Mouse (Mus musculus) frontal cortex, postnatal 36 days (tissue): ENCODE measurements around the gene Lypd4.
"Not testable (repeated sequence)": the region's sequence is repeated elsewhere in the genome, so short reads cannot be mapped to it uniquely, and the experiment has no call there.

ENCODE experiments used
- DNase-seq, 2 experiments: peaks; one replicate each; pipeline ENCODE4 v3.0.0; 2022; ENCODE audit warnings: low spot score in 2 of 2

Lypd4 gene

DNA sequence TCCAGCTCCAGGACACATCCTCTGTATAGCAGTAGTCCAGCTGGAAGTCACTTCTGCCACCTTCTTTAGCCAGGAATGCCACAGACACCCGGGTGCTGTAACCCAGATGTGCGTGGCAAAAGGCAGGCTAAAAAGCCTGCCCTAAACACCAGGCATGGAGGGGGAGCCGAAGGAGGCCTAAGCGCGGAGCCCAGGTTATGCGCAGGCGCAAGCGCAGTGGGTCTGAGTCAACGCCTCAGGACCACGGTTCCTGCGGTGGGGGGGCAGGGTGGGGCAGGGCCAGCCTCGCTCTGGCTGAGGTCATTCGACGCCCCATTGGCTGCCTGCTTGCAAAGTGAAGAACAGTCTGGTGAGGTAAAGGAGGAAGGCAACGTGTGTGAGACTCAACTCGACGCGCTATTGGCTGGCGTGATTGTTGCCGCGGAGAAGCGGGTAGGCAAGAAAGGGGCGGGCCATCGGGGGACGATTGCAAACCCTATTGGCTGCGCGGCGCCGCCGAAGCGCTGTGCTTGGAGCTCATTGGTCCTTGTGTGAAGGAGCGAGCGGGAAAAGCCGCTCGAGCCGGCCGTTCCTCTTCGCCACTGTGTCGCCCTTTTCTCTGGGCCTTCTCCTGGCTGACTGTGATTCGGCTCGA, at the start of gene Lypd4, which contains the start of gene Dmrtc2:
TSS of gene Lypd4 (minus strand) at position 410 of the 634 bp plus-strand sequence.
TSS of gene Dmrtc2 (plus strand) at position 526 of the 634 bp plus-strand sequence.
- no peak for DNase-seq

DNA sequence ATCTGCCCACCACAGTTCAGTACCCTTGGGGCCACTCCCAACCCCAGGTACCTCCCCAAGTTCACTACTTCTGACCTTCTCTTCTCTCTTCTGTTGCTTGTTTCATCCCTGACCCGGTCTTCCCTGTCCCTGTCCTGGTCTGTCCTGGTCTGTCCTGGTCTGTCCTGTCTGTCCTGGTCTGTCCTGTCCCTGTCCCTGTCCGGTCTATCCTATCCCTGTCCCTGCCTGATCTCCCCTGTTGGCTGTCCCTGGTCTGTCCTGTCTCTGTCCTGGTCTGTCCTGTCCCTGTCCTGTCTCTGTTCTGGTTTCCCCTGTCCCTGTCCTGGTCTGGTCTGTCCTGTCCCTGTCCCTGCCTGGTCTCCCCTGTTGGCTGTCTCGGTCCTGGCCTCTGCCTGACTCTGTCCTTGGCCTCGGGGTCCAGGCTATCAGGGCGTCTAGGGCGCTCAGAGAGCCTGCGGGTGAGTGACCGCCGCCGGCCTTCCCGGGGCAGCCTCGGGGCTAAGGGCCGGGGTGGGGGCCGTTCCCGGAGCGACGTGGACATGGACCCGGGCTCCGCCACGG, 49.1 kb upstream of the Lypd4 start:
- no peak for DNase-seq

DNA sequence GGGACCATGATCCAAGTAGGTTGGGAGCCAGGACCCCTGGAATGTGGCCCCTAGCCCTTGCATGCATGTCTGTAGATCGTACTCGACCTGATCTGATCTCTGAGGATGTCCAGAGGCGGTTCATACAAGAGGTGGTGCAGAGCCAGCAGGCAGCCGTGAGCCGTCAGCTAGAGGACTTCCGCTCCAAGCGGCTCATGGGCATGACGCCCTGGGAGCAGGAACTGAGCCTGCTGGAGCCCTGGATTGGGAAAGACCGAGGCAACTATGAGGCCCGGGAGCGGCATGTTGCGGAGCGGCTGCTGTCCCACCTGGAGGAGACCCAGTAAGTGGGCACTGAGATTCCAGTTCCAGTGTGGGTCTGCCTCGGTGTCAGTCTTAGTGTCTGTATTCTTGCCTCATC, 42.7 kb upstream of the Lypd4 start:
- DNase-seq = no peak

DNA sequence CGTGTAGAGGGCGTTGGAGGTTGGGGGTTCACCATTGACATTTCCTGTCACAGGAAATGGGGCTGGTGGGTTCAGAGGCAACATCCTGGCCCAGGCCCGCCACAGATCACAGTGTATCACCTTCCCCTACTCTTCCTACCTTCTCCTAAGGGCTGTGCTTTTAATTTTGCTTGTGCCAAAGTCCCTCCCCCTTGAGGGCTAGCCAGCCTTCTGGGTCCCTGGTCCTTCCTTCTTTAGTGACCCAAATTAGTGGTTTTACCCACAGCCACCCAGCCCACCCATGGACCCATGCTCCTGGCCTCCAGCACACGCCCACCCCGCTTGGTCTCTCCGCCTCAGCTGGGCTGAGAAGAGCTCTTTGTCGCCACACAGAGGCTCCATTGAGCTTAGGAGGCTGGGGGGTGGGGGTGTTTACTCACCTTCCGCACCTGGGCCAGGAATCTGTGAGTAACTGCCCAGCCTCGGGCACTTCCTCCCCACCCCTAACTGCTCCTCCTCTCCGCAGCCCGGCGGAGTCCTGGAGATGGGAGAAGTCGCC, 37.5 kb upstream of the Lypd4 start:
- DNase-seq = no peak

DNA sequence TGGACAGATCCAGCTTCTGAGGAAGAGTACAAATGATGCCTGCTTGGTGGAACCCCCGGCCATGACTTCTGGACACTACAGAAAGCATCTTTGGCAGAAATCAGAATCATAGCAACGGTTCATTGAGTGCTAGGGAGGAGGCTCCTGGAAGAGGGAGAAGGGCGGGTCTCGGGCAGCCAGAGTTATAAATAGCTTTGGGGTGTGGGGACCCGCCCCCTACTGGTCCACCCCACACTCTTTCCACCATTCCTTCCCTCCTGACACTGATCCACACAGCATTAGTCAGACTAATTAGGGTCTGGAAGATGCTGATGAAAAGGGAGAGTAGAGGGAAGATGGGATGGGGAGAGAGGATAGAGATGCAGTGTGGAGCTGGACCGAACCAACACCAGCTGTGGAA, 36.8 kb upstream of the Lypd4 start:
- no peak for DNase-seq

DNA sequence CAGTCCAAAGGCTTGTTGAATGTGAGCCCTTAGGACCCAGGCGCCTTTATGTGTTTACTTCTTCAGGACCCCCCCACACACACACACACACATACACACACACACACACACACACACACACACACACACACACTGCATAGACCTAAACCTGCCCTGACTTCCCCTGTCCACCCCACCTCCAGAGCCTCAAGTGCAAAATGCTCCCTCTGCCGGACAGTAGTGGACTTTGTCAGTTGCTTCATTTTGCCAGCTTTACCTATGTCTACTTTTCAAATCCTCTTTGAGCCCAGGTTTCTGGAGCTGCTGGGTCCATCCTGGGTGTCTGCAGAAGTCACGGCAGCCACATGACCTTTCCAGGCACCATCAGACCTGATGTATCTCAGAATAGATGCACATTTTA, 35.2 kb upstream of the Lypd4 start:
- DNase-seq = peak in 1 of 2 experiments; percentile 56

DNA sequence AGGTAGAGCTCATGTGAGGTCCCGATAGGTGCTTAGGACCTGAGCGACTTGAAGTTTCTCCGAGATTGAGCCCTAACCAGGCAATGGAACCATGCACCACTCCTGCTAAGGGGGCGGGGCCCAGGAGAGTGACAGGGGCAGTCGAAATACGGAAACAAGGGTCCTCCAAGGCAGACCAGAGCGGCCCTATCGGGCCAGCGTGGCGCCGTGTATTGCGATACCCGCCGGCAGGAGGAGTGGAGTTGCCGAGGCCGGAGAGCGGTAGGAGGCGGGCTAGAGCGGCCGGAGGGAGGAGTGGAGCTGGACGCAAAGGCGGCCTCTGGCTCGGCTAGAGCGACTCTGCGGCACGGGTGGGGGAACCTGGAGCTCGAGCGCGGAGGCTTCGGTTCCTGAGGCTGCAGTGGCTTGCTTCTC, 34.3 kb upstream of the Lypd4 start:
- DNase-seq = peak; percentile 96 to 97

DNA sequence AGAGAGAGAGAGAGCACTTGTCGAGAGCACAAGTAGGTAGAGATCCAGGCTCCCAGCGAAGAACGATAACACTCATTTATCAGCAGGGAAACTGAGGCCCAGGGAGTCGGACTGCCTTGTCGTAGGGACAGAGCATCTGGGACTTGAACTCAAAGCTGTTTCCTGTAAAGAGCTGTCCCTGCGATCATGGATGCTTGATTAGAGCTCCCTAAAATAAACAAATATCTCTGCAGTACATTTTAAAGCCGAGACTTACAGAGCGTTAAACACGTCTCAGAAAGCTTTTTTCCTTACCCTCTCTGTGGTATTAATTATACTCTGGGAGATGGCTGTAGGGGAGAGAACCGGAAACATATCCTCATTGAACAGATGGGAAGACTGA, 33.7 kb upstream of the Lypd4 start:
- no peak for DNase-seq

DNA sequence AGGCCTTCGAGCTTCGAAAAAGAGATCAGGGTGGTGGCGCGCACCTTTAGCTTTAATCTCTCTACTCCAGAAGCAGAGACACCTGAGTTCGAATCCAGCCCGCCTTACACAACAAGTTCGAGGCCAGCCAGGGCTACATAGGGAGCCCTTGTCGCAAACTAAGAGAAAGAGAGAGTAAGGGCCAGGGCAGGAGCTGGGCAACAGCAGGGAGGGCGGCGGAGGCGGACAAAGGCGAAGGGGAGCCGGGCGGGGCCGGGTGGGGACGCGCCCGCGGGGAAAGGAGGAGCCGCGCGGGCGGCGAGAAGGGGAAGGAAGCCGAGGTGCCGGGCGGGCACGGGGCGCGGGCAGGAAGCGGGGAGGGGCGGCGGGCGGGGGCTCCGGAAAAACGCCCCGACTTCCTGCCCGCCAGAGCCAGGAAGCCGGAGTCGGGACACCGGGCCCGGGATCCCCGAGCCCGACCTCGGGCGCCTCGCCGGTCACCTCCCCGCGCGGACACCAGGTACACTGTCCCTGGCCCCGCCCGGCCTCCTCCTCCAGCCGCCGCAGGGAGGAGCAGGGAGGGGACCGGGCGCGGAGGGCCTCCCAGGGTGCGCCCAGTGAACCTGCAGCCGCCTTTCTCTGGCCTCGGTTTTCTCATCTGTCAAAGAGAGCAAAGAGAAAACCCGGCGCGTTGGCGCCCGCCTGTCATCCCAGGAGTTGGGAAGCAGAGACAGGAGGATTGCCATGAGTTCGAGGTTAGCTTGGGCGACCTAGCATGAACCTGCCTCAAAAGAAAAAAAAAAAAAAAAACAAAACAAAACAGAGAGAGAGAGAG, 33.1 kb upstream of the Lypd4 start, which contains the start of gene Arhgef1:
TSS of gene Arhgef1 (plus strand) at position 283 of the 814 bp plus-strand sequence.
- peak in 1 of 2 experiments; percentile 28 for DNase-seq

DNA sequence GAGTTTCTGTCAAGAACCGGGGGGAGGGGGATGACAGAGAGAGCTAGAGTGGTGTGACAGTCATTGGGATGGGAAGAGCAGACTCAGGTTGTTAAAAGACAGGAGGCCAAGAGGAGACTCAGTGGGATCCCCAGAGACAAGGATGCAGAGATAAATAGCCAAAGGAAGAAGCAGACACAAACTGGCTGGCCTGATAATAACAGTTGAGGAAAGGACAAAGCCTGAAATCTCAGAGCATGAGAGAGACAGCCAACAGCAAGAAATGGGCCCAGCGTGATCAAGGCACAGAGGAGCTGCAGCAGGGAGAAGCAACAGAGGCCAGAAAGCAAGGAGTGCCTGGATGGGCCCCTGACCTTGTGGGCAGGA, 32.5 kb upstream of the Lypd4 start:
- DNase-seq = no peak

DNA sequence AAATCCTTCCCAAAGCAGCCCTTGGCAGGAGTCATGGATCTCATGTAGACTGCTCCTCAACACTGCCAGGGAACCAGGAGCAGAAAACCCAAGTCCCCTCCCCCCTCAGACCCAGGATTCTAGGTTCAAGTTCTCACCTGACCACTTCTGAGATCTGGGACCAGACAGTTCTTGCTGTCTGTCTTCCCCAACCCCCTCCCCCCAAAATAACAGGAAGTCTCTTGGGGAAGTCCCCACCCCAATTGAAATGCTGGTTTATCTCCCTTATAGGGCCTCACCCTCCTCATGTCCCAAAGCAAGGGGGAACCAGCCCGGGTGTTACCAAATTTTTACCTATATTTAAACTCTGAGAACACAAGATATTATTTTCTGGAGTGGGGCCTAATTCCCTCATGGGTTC, 32.1 kb upstream of the Lypd4 start:
- DNase-seq = no peak

DNA sequence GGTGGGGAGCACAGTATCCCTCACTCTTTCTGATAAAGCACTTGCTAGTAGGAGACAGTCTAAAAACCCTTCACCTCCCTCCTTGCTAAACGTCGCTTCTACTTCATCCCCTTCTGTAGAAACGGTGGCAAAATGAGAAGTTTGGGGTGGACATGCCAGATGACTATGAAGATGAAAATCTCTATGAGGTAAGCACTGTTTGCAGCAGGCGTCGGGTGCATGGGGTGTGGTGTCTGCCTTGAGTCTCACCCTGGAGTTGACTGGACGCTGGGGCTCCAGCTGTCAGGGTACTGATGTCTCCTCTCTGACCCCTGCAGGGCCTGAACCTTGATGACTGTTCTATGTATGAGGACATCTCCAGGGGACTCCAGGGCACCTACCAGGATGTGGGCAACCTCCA, 31.4 kb upstream of the Lypd4 start:
- DNase-seq = no peak

DNA sequence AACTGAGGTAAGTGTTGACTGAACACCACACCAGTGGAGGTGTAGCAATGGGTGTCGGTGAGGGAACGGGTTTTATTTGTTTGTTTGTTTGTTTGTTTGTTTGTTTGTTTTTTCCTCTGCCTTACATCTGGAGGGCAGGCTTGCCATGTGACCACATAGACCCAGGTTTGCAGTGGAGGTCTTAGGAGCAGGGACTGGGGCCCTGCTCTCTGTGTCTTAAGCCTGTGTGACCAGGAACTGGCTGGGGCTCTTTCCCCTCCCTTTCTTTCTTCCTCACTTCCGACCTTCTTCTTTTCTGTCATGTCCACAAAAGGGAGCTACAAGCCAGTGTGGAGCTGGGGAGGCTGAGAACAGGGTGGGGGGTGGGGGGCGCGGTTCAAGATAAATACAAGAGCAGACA, 28.2 kb upstream of the Lypd4 start:
- no peak for DNase-seq

DNA sequence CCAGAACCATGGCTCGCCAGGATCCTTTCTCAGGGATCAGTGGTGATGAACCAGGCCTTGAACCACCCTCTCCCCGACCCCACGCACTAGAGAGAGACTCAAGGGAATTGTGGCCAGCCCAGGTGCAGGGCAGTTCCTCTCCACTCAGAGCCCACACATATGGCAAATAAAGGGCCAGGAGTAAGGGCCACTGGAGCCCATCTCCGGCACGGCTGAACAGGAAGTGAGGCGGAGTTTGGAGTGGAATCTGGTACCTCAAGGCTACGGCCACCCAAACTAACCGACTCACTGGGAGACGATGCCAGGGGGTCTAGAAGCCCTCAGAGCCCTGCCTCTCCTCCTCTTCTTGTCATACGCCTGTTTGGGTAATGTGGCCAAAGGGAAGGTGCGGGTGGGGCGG, 27.5 kb upstream of the Lypd4 start, which contains the start of gene Cd79a:
TSS of gene Cd79a (plus strand) at position 158 of the 400 bp plus-strand sequence.
- no peak for DNase-seq

DNA sequence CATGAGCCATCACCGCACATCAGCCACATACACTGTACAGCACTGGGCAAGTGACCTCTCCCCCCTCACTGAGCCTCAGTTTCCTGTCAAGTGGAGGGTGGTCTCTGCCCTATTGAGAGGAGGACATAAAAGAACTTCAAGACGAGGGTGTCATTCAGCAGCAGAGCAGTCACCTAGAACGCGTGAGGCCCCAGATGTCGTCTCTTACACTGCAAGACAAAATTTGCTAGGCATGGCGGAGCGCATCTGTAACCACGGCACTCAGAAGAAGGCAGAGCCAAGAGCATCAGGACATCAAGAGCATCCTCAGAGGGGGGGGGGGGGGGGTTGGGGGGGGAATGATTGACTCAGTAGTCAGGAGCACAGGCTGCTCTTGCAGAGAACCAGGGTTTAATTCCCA, 26.5 kb upstream of the Lypd4 start:
- no peak for DNase-seq

DNA sequence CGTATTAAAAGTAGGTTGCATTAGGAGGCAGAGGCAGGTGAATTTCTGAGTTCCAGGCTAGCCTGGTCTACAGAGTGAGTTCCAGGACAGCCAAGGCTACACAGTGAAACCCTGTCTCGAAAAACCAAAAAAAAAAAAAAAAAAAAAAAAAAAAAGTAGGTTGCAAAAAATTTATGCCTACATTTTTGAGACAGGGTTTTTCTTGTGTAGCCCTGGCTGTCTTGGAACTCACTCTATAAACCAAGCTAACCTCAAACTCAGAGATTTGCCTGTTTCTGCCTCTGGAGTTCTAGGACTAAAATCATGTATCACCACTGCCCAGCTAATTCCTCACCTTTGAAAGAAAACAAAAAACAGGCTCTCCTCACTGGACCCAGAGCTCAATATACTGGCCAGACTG, 26.0 kb upstream of the Lypd4 start:
- not testable (repeated sequence) for DNase-seq

DNA sequence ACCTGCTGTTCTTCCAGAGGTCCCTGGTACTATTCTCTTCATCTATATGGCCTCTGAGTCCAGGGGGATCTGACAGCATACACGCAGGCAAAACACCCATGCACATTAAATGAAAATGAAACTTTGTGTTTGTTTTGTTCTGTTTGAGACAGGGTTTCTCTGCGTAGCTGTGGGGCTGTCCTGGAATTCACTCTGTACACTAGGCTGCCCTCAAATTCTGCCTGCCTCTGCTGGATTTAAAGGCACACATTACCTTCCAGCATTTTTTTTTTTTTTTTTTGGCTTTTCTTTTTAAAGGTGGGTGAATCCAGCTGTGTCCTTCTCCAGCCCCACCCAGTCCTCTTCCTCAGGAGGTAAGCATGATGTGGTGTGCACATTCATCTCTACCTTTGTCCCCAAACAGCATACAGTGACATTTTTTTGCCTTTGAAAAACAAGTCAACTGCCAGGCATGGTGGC, 22.4 kb upstream of the Lypd4 start:
- no peak for DNase-seq

DNA sequence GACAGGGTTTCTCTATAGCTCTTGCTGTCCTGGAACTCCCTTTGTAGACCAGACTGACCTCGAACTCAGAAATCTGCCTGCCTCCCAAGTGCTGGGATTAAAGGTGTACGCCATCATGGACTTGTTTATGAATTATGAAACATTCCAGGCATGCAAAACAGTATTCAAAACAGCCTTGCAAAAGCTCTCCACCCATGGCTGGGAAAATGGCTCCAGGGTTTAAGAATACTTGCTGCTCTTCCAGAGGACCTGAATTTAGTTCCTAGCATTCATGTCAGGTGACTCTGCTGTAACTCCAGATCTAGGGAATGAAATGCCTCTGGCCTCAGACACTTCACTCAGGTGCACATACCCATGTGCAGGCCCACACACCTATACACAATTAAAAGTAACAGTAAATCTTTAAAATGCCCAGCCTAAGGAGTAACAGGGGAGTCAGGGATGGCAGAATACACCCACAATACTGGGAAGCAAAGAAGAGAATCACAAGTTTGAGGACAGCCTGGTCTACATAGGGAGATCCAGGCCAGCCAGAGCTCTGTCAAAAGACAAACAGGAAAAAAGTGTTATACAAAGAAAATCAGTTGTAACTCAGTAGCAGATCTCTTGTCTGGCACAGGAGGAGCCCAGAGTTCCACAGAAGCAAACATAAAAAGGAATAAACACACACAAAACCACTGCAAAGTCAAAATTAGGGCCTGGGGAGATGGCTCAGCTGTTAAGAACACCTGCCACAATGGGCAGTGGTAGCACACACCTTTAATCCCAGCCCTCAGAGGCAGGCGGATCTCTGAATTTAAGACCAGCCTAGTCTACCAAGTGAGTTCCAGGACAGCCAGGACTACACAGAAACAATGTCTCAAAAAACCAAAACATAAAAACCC, 21.7 kb upstream of the Lypd4 start:
- no peak for DNase-seq

DNA sequence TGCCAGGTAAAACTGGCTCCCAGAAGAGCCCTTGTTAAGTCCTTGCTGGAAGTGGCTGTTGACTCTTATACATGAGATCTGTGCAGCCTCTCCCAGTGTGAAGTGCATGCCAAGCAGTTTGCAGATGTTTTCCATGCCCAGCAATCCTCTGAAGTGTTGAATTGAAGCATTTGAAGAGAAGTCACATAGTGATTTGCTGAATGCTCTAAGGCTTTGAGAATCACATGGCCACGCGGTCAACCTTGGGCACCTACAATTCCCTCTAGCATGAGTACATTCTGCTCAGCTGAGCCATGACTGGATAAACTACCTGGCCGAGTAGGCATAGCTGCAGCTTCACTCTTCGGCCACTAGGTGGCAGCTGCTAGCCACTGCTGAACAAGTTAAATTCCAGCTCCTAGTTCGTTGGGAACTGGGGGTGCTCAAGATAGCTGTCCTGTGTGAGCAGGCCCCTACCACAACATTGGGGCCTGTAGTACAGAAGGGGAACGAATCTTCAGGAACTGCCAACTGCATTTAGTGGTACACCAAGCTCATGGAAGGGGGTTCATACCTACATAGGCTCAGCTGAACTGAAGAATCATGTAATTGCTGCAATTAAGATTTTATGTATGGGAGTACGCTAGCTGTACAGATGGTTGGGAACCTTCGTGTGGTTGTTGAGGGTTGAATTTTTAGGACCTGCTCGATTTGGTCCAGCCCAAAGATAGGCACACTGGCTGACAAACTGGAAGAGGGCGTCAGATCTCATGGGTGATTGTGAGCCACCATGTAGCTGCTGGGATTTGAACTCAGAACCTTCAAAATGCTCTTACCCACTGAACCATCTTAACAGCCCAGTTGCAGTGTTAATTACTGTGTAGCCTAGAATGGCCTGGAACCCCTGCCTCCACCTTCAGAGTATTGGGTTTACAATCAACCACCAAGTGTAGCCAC, 20.8 kb upstream of the Lypd4 start:
- DNase-seq = peak; percentile 63 to 76
